Mouse (Mus musculus) layer of hippocampus, adult 9-10 months (tissue): ENCODE measurements at regions not wholly inside any gene's neighbourhood (a gene's known extent, or its start where the extent isn't known, plus 50 kb on each side); places are given as distances from the start of the nearest gene placed in this dataset.

Experiments used
- DNase-seq: peaks from one replicate; pipeline ENCODE4 v3.0.0; 2022; ENCODE audit warnings: low spot score

GRCm38 (mm10) chr10:125164671-125165070 lies 224.6 kb downstream of the Slc16a7 start:
- no peak for DNase-seq

GRCm38 (mm10) chr10:125161077-125161476 lies 228.2 kb downstream of the Slc16a7 start:
- no peak for DNase-seq

GRCm38 (mm10) chr10:125148753-125149152 lies 240.5 kb downstream of the Slc16a7 start:
- no peak for DNase-seq

DNA sequence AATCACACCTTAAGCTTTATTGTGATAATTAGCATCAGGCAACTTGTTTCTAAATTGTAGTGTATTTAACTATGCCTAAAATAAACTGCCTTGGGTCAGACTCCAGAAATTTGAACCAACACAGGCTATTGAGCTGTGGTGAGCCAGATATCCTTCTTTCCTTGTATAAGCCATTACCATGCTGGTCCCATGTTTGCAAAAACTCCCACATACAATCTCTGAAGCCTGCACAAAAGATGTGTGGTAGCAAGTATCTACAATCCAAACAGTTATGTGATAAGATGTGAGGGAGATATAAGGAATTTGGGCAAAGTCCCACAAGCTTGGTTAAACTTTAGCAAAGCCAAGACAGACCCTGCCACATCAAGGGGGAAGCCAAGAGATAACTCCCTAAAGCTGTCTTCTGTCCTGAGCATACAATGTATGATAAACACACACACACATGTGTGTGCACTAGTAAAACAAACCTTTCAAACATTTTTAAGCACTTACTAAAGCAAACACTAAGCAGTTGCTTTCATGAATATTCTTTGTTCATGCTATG lies 242.0 kb downstream of the Slc16a7 start:
- no peak for DNase-seq

GRCm38 (mm10) chr10:125146365-125146764 lies 242.9 kb downstream of the Slc16a7 start:
- DNase-seq = no peak

GRCm38 (mm10) chr10:125145809-125146208 lies 243.5 kb downstream of the Slc16a7 start:
- DNase-seq = no peak

- DNase-seq = peak; percentile 49
These were observed 267.5 kb downstream of the Slc16a7 start for GRCm38 (mm10) chr10:125121762-125122161.

GRCm38 (mm10) chr10:125114318-125114717 lies 274.9 kb downstream of the Slc16a7 start:
- no peak for DNase-seq

GRCm38 (mm10) chr10:125108986-125109385 lies 280.3 kb downstream of the Slc16a7 start:
- no peak for DNase-seq

GRCm38 (mm10) chr10:125084975-125085374 lies 304.3 kb downstream of the Slc16a7 start:
- peak; percentile 10 for DNase-seq

DNA sequence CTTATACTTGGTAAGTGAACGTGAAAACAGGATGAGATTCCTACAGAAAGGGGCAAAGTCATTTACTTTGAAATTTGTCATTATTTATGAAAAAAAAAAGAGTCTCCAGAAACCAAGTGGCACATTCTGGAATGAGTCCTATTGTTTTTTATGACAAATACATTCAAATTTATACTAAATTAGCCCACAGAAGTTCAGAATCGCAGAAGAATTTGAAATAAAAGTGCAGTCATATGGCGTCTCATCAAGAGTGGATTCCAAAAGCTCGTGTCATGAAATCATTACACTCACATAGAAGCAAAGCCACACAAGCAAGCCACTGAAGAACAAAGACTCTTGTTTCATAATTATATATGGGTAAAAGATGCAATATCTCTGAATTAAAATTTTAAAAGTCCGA lies 316.9 kb downstream of the Slc16a7 start:
- no peak for DNase-seq

DNA sequence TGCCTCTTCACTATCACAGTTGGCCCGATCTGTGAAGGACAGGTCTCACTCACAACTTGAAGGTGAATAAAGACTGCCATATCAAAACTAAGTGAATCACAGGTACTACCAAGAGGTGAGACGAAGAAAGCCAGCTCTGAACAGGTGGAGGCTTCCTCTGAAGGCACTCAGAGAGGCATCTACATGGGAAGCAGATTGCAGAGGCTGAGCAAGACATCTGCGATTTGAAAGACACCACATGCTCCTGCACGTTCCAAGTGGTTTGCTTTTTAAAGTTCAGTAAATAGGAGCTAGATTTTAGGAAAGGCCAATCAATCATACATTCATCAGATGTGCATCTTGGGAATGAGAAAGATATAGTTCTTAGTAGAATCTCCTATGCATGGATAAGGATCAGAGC lies 319.0 kb downstream of the Slc16a7 start:
- DNase-seq = no peak

DNA sequence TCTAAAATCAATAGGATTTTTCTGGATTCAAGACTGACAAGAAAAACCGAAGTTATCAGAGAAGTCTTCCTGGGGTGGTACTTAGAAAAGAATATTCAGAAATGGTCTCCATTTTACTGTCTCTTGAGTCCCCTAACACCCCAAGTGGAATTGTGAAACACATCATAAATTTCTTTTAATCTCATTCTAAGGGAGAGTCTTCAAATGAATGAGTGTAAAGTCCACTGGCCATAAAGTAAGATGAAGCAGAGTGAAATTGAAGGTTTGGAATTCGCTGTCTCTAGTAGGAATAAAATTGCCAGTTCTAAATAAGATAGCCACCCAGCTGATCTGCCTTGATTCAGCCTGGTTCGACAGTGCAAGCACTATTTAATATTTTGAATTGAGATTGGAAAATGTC lies 350.0 kb downstream of the Slc16a7 start:
- no peak for DNase-seq

DNA sequence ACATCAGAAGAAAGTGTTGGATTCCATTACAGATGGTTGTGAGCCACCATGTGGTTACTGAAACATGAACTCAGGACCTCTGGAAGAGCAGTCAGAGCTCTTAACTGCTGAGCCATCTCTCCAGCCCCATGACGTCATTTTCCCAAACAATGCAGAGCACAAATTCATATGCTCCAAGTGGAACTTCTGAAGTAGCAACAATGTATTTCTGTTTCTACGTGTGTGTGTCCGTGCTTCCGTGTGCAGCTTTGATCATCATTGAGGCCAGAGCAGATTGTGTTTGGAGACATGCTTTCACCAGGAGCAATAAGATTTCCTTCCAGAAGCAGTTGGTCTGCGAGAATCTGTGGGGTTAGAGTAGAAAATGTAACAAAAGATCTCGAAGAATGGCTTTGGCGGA lies 353.6 kb downstream of the Slc16a7 start:
- DNase-seq = no peak

GRCm38 (mm10) chr10:125028347-125028746 lies 360.9 kb downstream of the Slc16a7 start:
- no peak for DNase-seq

- DNase-seq = peak; percentile 9
These were observed 362.4 kb downstream of the Slc16a7 start for GRCm38 (mm10) chr10:125026851-125027250.
